Mouse (Mus musculus): ENCODE results near the gene Cfap221. TPM values are rescaled to one million over a fixed set of nuclear protein-coding genes. Genes with fewer than 3 reads are reported as not detected.

Gene Cfap221
- 0.37 and 0.52 TPM in 2 replicates for polyA plus RNA-seq (2016; fragmentation: Nextera tagmentation; extraction: Ambion mirVana)

- no peaks in the 10 kb centered on the region for H3K36me3 ChIP-seq
- peak within 1 kb of the TSS; percentile 60 for H3K4me3 ChIP-seq
- peak; percentile 80 for DNase-seq (ENCODE audit: low spot score)
- H3K27ac ChIP-seq = 0 out of 2 replicates have a peak within 1 kb of the TSS, but pooled peaks have one; percentile 18
- no peaks in the 10 kb centered on the region for H3K9me3 ChIP-seq
- no peaks in the 10 kb centered on the region for H3K27me3 ChIP-seq (ENCODE audit: insufficient read depth, poor library complexity, severe bottlenecking)
- H3K4me1 ChIP-seq (replicated peaks) = peaks cover 13% of the 10 kb centered on the region
- WGBS = 6% methylated on average over 30 of the region's 30 CpGs
These were observed at the start of gene Cfap221 for GRCm38 (mm10) chr1:119996798-119997581. Gene Cfap221 (minus strand): TSS chr1:119997234.

DNA sequence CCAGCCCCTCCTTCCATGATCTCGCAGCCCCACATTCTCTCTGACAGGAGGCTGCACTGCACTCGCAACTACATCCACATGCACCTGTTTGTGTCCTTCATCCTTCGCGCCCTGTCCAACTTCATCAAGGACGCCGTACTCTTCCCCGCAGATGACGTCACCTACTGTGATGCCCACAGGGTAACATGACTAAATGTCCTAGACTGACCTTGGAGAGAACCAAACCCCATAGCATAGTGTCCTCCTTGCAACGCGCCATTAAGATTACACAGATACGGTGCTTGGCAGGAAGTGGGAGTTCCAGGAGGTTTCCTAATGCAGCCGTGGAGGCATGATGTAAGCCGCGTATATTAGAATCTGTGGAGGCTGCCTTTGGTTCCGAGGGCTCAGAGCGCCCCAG lies 47.5 kb upstream of the Cfap221 start:
- no peak for DNase-seq (ENCODE audit: low spot score)
- no peak overlapping the region for H3K27ac ChIP-seq
- WGBS = 93% methylated on average over 16 of the region's 16 CpGs
- no peaks in the 10 kb centered on the region for H3K27me3 ChIP-seq (ENCODE audit: insufficient read depth, poor library complexity, severe bottlenecking)
- H3K4me3 ChIP-seq = no peak overlapping the region
- H3K4me1 ChIP-seq (replicated peaks) = no peaks in the 10 kb centered on the region
- H3K9me3 ChIP-seq = no peaks in the 10 kb centered on the region
- H3K36me3 ChIP-seq = no peaks in the 10 kb centered on the region

DNA sequence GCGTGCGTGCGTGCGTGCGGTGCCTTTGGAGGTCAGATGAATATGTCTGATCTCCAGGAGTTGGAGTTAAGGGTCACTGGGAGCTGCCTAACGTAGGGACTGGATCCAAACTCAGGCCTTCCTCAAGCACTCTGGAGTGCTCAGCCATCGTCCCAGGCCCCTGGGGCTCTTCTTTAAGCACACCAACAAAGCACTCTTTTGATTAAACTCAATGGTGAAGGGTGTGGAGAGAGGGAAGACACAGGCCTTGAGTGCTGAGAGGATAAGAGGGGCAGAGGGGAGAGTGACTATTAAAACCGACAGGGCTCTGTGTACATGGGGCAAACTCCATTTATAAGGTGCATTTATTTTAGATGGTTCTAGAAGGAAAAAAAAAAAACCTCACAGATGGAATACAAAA lies 45.4 kb upstream of the Cfap221 start:
- Histone ChIP-seq H3K36me3 (no peaks in the 10 kb centered on the region), H3K9me3 (no peaks in the 10 kb centered on the region), H3K4me1 (replicated peaks) (peaks cover 3% of the 10 kb centered on the region; the same call in 1 of the 2 replicates), H3K27ac (no peak overlapping the region), H3K4me3 (no peak overlapping the region), H3K27me3 (ENCODE audit: insufficient read depth, poor library complexity, severe bottlenecking) (no peaks in the 10 kb centered on the region)
- no peak for DNase-seq (ENCODE audit: low spot score)
- WGBS = 67% methylated on average over 8 of the region's 8 CpGs

DNA sequence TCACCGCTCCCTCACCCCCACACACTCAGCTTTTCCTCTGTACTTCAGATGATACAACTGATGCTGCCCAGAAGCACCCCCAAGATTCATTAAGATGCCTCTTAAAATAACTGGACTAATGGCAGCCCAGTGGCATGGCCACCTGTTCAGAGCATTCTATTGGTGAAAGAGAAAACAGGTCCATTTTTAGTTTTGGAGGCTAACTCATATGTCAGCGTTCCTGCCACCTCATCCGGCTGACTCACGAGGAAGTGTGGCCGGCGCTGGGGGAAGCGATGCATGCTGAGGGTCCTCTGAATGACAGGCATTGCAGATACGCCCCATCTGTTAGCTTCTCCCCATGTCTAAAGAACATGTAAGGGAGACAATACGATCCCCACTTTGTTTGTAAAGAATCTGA lies 41.6 kb upstream of the Cfap221 start:
- H3K9me3 ChIP-seq = no peaks in the 10 kb centered on the region
- no peak for DNase-seq (ENCODE audit: low spot score)
- H3K4me3 ChIP-seq = no peak overlapping the region
- H3K27me3 ChIP-seq (ENCODE audit: insufficient read depth, poor library complexity, severe bottlenecking) = no peaks in the 10 kb centered on the region
- 79% methylated on average over 9 of the region's 9 CpGs for WGBS
- no peaks in the 10 kb centered on the region for H3K36me3 ChIP-seq
- H3K4me1 ChIP-seq (replicated peaks) = peaks cover 3% of the 10 kb centered on the region; the same call in 1 of the 2 replicates
- no peak overlapping the region for H3K27ac ChIP-seq

GRCm38 (mm10) chr1:120037021-120037683 lies 40.1 kb upstream of the Cfap221 start:
- no peaks in the 10 kb centered on the region for H3K27me3 ChIP-seq (ENCODE audit: insufficient read depth, poor library complexity, severe bottlenecking)
- no peak for DNase-seq (ENCODE audit: low spot score)
- 65% methylated on average over 9 of the region's 9 CpGs for WGBS

DNA sequence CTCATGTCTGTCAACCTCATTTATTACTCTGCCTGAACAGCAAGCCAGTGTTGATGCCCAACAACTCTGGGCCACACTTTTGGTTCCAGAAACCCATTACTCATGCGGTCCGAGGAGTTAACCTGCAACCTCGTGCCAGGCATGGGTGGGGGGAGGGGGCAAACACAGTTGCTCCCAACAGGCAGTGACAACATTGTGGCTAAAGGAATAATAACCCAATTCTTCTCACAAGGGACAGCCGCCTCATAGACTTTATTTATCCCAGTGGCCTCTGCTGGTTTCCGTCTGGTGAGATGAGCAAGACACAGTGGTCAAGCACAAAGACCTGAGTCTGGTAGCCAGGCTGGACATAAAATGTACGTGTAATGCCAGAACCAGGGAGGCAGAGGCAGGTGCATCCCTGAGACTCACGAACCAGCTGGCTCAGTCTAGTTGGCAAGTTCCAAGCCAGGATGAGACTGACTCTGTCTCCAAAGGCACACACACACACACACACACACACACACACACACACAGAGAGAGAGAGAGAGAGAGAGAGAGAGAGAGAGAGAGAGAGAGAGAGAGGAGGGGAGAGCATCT lies 38.5 kb upstream of the Cfap221 start:
- Histone ChIP-seq H3K36me3 (no peaks in the 10 kb centered on the region), H3K9me3 (no peaks in the 10 kb centered on the region), H3K4me3 (no peak overlapping the region), H3K27me3 (ENCODE audit: insufficient read depth, poor library complexity, severe bottlenecking) (0 out of 2 replicates have a peak, but pooled peaks cover 4% of the 10 kb centered on the region), H3K4me1 (replicated peaks) (peaks cover 6% of the 10 kb centered on the region; the same call in 1 of the 2 replicates), H3K27ac (no peak overlapping the region)
- WGBS = 81% methylated on average over 7 of the region's 7 CpGs
- no peak for DNase-seq (ENCODE audit: low spot score)

More at GRCm38 (mm10) chr1:120037021-120037683, 40.1 kb upstream of the Cfap221 start:
- Histone ChIP-seq H3K4me3 (no peak overlapping the region), H3K9me3 (no peaks in the 10 kb centered on the region), H3K36me3 (no peaks in the 10 kb centered on the region), H3K27ac (no peak overlapping the region), H3K4me1 (replicated peaks) (peaks cover 6% of the 10 kb centered on the region; the same call in 1 of the 2 replicates)

DNA sequence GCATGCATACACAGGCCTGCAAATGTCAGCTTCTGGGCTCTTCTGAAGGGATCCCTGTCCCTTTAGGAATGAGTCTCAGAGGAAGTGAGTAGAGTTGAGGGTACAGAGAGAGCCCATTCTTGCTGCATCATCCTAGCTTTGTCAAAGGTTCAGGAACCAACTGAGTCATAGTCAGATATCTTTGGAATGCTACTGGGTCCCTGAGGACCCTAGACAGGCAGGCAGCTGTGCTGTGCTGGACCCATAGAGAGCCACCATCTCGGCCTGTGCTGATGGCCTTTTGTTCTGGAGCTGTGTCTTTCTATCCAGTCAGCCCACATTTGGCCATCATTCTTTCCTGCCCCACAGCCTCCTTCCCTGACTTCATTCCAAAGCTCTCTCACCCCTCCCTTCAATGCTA lies 37.8 kb upstream of the Cfap221 start:
- Histone ChIP-seq H3K36me3 (no peaks in the 10 kb centered on the region), H3K4me1 (replicated peaks) (peaks cover 6% of the 10 kb centered on the region; the same call in 1 of the 2 replicates), H3K27me3 (ENCODE audit: insufficient read depth, poor library complexity, severe bottlenecking) (0 out of 2 replicates have a peak, but pooled peaks cover 4% of the 10 kb centered on the region), H3K4me3 (no peak overlapping the region), H3K9me3 (no peaks in the 10 kb centered on the region), H3K27ac (no peak overlapping the region)
- WGBS = 60% methylated on average over 1 of the region's 1 CpGs
- no peak for DNase-seq (ENCODE audit: low spot score)

- WGBS = 85% methylated on average over 2 of the region's 2 CpGs
- H3K27ac ChIP-seq = peak overlapping the region; percentile 16; the same call in 1 of the 2 replicates
These were observed 36.4 kb upstream of the Cfap221 start for GRCm38 (mm10) chr1:120033469-120033854.

DNA sequence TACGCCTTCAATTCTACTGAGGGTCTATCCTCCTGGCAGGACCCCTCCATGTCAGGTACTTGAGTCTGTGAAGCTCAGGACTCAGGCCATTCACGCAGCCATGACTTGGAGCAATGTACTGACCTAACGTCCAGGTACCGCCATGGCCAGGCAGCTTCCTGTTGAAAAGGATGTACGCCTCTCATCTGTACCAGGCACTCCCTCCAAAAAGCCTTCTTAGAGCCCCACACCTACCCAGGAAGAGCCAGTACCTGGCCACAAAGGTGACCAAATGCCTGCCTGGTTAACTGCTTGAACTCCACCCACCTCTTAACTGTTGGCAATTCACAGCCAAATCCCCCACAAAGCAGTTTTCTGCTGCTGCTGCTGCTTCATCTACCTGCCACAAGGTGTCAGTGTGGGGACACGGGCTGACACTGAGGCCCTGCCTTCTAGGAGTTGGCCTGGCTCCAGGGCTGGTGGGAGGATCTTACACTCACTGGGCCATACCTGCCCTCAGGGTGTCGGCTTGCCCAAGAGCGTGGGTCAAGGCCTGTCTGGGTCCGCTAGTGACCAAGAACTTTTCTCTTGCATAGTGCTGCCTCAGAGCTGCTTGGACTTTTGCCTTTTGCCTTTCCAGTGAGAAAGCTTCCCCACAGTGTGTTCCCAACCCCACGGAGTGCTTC lies 35.9 kb upstream of the Cfap221 start:
- DNase-seq (ENCODE audit: low spot score) = peak; percentile 70
- Histone ChIP-seq H3K27me3 (ENCODE audit: insufficient read depth, poor library complexity, severe bottlenecking) (peaks cover 5% of the 10 kb centered on the region; the same call in 1 of the 2 replicates), H3K9me3 (no peaks in the 10 kb centered on the region), H3K27ac (peak overlapping the region; percentile 16; the same call in 1 of the 2 replicates), H3K4me1 (replicated peaks) (0 out of 2 replicates have a peak, but pooled peaks cover 3% of the 10 kb centered on the region), H3K36me3 (no peaks in the 10 kb centered on the region), H3K4me3 (no peak overlapping the region)
- WGBS = 48% methylated on average over 10 of the region's 10 CpGs

More at GRCm38 (mm10) chr1:120033469-120033854, 36.4 kb upstream of the Cfap221 start:
- H3K4me3 ChIP-seq = no peak overlapping the region
- no peaks in the 10 kb centered on the region for H3K36me3 ChIP-seq
- 0 out of 2 replicates have a peak, but pooled peaks cover 3% of the 10 kb centered on the region for H3K4me1 ChIP-seq (replicated peaks)
- H3K27me3 ChIP-seq (ENCODE audit: insufficient read depth, poor library complexity, severe bottlenecking) = 0 out of 2 replicates have a peak, but pooled peaks cover 4% of the 10 kb centered on the region
- no peaks in the 10 kb centered on the region for H3K9me3 ChIP-seq
- no peak for DNase-seq (ENCODE audit: low spot score)

GRCm38 (mm10) chr1:120030474-120030873 lies 33.4 kb upstream of the Cfap221 start:
- H3K36me3 ChIP-seq = no peaks in the 10 kb centered on the region
- peaks cover 9% of the 10 kb centered on the region; the same call in 1 of the 2 replicates for H3K27me3 ChIP-seq (ENCODE audit: insufficient read depth, poor library complexity, severe bottlenecking)
- DNase-seq (ENCODE audit: low spot score) = no peak
- H3K4me3 ChIP-seq = no peak overlapping the region
- no peaks in the 10 kb centered on the region for H3K9me3 ChIP-seq
- no peak overlapping the region for H3K27ac ChIP-seq
- 80% methylated on average over 3 of the region's 3 CpGs for WGBS
- H3K4me1 ChIP-seq (replicated peaks) = peaks cover 3% of the 10 kb centered on the region; the same call in 1 of the 2 replicates

GRCm38 (mm10) chr1:120027693-120028092 lies 30.7 kb upstream of the Cfap221 start:
- no peak for DNase-seq (ENCODE audit: low spot score)
- WGBS = 78% methylated on average over 4 of the region's 4 CpGs

DNA sequence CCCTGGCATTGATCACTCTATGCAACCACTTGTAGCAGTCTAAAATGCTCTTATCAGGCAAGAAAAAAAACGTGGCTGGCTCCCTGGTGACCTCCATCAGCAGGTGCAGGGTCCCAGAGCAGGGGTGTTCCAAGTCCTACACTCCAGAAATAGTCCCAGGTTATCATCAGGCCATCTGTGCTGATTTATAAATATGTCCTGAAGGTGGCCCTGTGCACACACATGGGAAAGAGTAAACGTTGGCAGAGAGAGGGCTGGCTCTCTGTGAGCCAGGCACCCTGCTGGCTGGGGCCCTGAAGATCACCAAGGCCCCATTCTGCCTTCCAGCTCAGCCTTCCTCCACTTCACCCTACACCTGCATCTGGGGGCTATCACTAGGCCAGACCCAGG lies 28.0 kb upstream of the Cfap221 start:
- Histone ChIP-seq H3K4me1 (replicated peaks) (peaks cover 9% of the 10 kb centered on the region), H3K9me3 (no peaks in the 10 kb centered on the region), H3K27me3 (ENCODE audit: insufficient read depth, poor library complexity, severe bottlenecking) (peaks cover 5% of the 10 kb centered on the region; the same call in 1 of the 2 replicates), H3K27ac (no peak overlapping the region), H3K4me3 (no peak overlapping the region), H3K36me3 (no peaks in the 10 kb centered on the region)
- DNase-seq (ENCODE audit: low spot score) = no peak
- 34% methylated on average over 2 of the region's 2 CpGs for WGBS

More at GRCm38 (mm10) chr1:120027693-120028092, 30.7 kb upstream of the Cfap221 start:
- H3K4me3 ChIP-seq = no peak overlapping the region
- H3K4me1 ChIP-seq (replicated peaks) = peaks cover 9% of the 10 kb centered on the region
- peaks cover 9% of the 10 kb centered on the region; the same call in 1 of the 2 replicates for H3K27me3 ChIP-seq (ENCODE audit: insufficient read depth, poor library complexity, severe bottlenecking)
- no peaks in the 10 kb centered on the region for H3K9me3 ChIP-seq
- H3K36me3 ChIP-seq = no peaks in the 10 kb centered on the region
- H3K27ac ChIP-seq = no peak overlapping the region

Data from hindbrain, embryonic 10.5 days (tissue).